Mouse (Mus musculus) bone marrow macrophage, adult 2 months (primary cell): Measurements from ENCODE around the gene Szrd1.

Source experiments
- CTCF ChIP-seq: IDR thresholded peaks from 2 replicates; pipeline ENCODE4 v1.5.1; 2012; ENCODE audit warnings: low read depth, mild to moderate bottlenecking, low read length, moderate library complexity
- POLR2A ChIP-seq: IDR thresholded peaks from 2 replicates; pipeline ENCODE4 v1.6.1; 2012; ENCODE audit warnings: mild to moderate bottlenecking, low read depth, low read length, borderline replicate concordance

GRCm38 (mm10) chr4:141148009-141148801, 8.6 kb upstream of the Szrd1 start:
- no peak for TF ChIP-seq CTCF
- no peak for TF ChIP-seq POLR2A
